Mouse (Mus musculus): ENCODE measurements around the gene Rpl13a. TPM values are rescaled to one million over a fixed set of nuclear protein-coding genes. Genes with fewer than 3 reads are reported as not detected.
"Not testable (repeated sequence)": the region's sequence is repeated elsewhere in the genome, so short reads cannot be mapped to it uniquely, and the experiment has no call there.

Gene Rpl13a
- total RNA-seq (2014; rRNA removed) (1,048 and 1,621 TPM in 2 replicates), polyA plus RNA-seq (2015; fragmentation: Nextera tagmentation; extraction: Ambion mirVana) (667 and 701 TPM in 2 replicates)

GRCm38 (mm10) chr7:45128624-45129246 is at the start of gene Rpl13a:
Gene Rpl13a, minus strand, starts transcription at chr7:45128761.
- Histone ChIP-seq H3K27me3 (ENCODE audit: insufficient read depth, low read length) (no peaks in the 10 kb centered on the region), H3K4me2 (ENCODE audit: low read depth, low read length, poor library complexity, severe bottlenecking) (peak within 1 kb of the TSS; percentile 93), H3K9ac (replicated peaks; ENCODE audit: low read length, poor library complexity, severe bottlenecking) (peak within 1 kb of the TSS; percentile 97), H3K27ac (ENCODE audit: low read depth, low read length) (peak within 1 kb of the TSS; percentile 92), H3K4me1 (ENCODE audit: insufficient read depth, low read length) (peaks cover 6% of the 10 kb centered on the region; the same call in 1 of the 2 replicates), H3K4me3 (ENCODE audit: low read depth, low read length) (peak within 1 kb of the TSS; percentile 90), H3K9me3 (ENCODE audit: low read length) (no peaks in the 10 kb centered on the region), H3K36me3 (ENCODE audit: insufficient read depth, low read length) (peaks cover 16% of the 10 kb centered on the region)
- 0% methylated on average over 46 of the region's 48 CpGs for WGBS
- DNase-seq (ENCODE audit: low spot score) (peak; percentile 100), ATAC-seq (ENCODE audit: low FRiP score) (peak; percentile 92)
- peak; percentile 89 for TF ChIP-seq CTCF (IDR thresholded peaks at IDR 0.05)

- no peak overlapping the region for H3K9ac ChIP-seq (replicated peaks; ENCODE audit: low read length, poor library complexity, severe bottlenecking)
- TF ChIP-seq CTCF (IDR thresholded peaks at IDR 0.05), result no peak
- peaks cover 5% of the 10 kb centered on the region; the same call in 1 of the 2 replicates for H3K4me1 ChIP-seq (ENCODE audit: insufficient read depth, low read length)
- H3K27ac ChIP-seq (ENCODE audit: low read depth, low read length), result no peak overlapping the region
- under 1% methylated on average over 30 of the region's 31 CpGs for WGBS
- peak overlapping the region; percentile 39 for H3K4me2 ChIP-seq (ENCODE audit: low read depth, low read length, poor library complexity, severe bottlenecking)
- H3K4me3 ChIP-seq (ENCODE audit: low read depth, low read length), result peak overlapping the region; percentile 23
- no peak for DNase-seq (ENCODE audit: low spot score)
- H3K36me3 ChIP-seq (ENCODE audit: insufficient read depth, low read length), result no peaks in the 10 kb centered on the region
- ATAC-seq (ENCODE audit: low FRiP score), result no peak
- H3K27me3 ChIP-seq (ENCODE audit: insufficient read depth, low read length), result peaks cover 74% of the 10 kb centered on the region
- H3K9me3 ChIP-seq (ENCODE audit: low read length), result no peaks in the 10 kb centered on the region
Observed at GRCm38 (mm10) chr7:45176356-45176755, 47.8 kb upstream of the Rpl13a start.

- Histone ChIP-seq H3K4me2 (ENCODE audit: low read depth, low read length, poor library complexity, severe bottlenecking) (peak overlapping the region; percentile 39), H3K4me1 (ENCODE audit: insufficient read depth, low read length) (peaks cover 5% of the 10 kb centered on the region; the same call in 1 of the 2 replicates), H3K36me3 (ENCODE audit: insufficient read depth, low read length) (no peaks in the 10 kb centered on the region), H3K27me3 (ENCODE audit: insufficient read depth, low read length) (peaks cover 69% of the 10 kb centered on the region), H3K27ac (ENCODE audit: low read depth, low read length) (no peak overlapping the region), H3K4me3 (ENCODE audit: low read depth, low read length) (peak overlapping the region; percentile 23), H3K9ac (replicated peaks; ENCODE audit: low read length, poor library complexity, severe bottlenecking) (no peak overlapping the region), H3K9me3 (ENCODE audit: low read length) (no peaks in the 10 kb centered on the region)
- TF ChIP-seq CTCF (IDR thresholded peaks at IDR 0.05), result no peak
- 0 out of 2 replicates have a peak, but pooled peaks have one; percentile 45 for ATAC-seq (ENCODE audit: low FRiP score)
- WGBS, result 2% methylated on average over 23 of the region's 23 CpGs
- DNase-seq (ENCODE audit: low spot score), result no peak
Observed at GRCm38 (mm10) chr7:45175929-45176328, 47.4 kb upstream of the Rpl13a start.

- no peak overlapping the region for H3K4me3 ChIP-seq (ENCODE audit: low read depth, low read length)
- H3K9me3 ChIP-seq (ENCODE audit: low read length), result no peaks in the 10 kb centered on the region
- no peak overlapping the region for H3K9ac ChIP-seq (replicated peaks; ENCODE audit: low read length, poor library complexity, severe bottlenecking)
- peaks cover 5% of the 10 kb centered on the region; the same call in 1 of the 2 replicates for H3K4me1 ChIP-seq (ENCODE audit: insufficient read depth, low read length)
- H3K4me2 ChIP-seq (ENCODE audit: low read depth, low read length, poor library complexity, severe bottlenecking), result no peak overlapping the region
- H3K36me3 ChIP-seq (ENCODE audit: insufficient read depth, low read length), result no peaks in the 10 kb centered on the region
- WGBS, result 3% methylated on average over 13 of the region's 13 CpGs
- H3K27me3 ChIP-seq (ENCODE audit: insufficient read depth, low read length), result peaks cover 64% of the 10 kb centered on the region
- H3K27ac ChIP-seq (ENCODE audit: low read depth, low read length), result no peak overlapping the region
- no peak for DNase-seq (ENCODE audit: low spot score)
- no peak for TF ChIP-seq CTCF (IDR thresholded peaks at IDR 0.05)
- no peak for ATAC-seq (ENCODE audit: low FRiP score)
Observed at GRCm38 (mm10) chr7:45175398-45175797, 46.8 kb upstream of the Rpl13a start.

- Histone ChIP-seq H3K9ac (replicated peaks; ENCODE audit: low read length, poor library complexity, severe bottlenecking) (no peak overlapping the region), H3K9me3 (ENCODE audit: low read length) (no peaks in the 10 kb centered on the region), H3K4me2 (ENCODE audit: low read depth, low read length, poor library complexity, severe bottlenecking) (no peak overlapping the region), H3K4me1 (ENCODE audit: insufficient read depth, low read length) (peaks cover 5% of the 10 kb centered on the region; the same call in 1 of the 2 replicates), H3K36me3 (ENCODE audit: insufficient read depth, low read length) (no peaks in the 10 kb centered on the region), H3K27ac (ENCODE audit: low read depth, low read length) (no peak overlapping the region), H3K27me3 (ENCODE audit: insufficient read depth, low read length) (peaks cover 58% of the 10 kb centered on the region), H3K4me3 (ENCODE audit: low read depth, low read length) (0 out of 2 replicates have a peak overlapping the region, but pooled peaks have one; percentile 6)
- WGBS, result 4% methylated on average over 25 of the region's 29 CpGs
- ATAC-seq (ENCODE audit: low FRiP score), result no peak
- no peak for TF ChIP-seq CTCF (IDR thresholded peaks at IDR 0.05)
- DNase-seq (ENCODE audit: low spot score), result no peak
Observed at GRCm38 (mm10) chr7:45174567-45175280, 46.2 kb upstream of the Rpl13a start.

GRCm38 (mm10) chr7:45173772-45174171 is 45.2 kb upstream of the Rpl13a start:
- peak; percentile 60 for TF ChIP-seq CTCF (IDR thresholded peaks at IDR 0.05)
- not testable (repeated sequence) for ATAC-seq (ENCODE audit: low FRiP score); H3K36me3 ChIP-seq (ENCODE audit: insufficient read depth, low read length); H3K9me3 ChIP-seq (ENCODE audit: low read length); H3K4me2 ChIP-seq (ENCODE audit: low read depth, low read length, poor library complexity, severe bottlenecking); H3K9ac ChIP-seq (replicated peaks; ENCODE audit: low read length, poor library complexity, severe bottlenecking); H3K4me1 ChIP-seq (ENCODE audit: insufficient read depth, low read length); H3K4me3 ChIP-seq (ENCODE audit: low read depth, low read length); H3K27ac ChIP-seq (ENCODE audit: low read depth, low read length); DNase-seq (ENCODE audit: low spot score)
- peaks cover 58% of the 10 kb centered on the region for H3K27me3 ChIP-seq (ENCODE audit: insufficient read depth, low read length)
- 67% methylated on average over 1 of the region's 1 CpGs for WGBS

Measured in midbrain, postnatal 0 days (tissue).